Mouse (Mus musculus): ENCODE measurements around the gene Msi2.
A peak's percentile ranks its signal among the peaks of the same experiment; 100 is the strongest.

Gene Msi2

GRCm38 (mm10) chr11:88449180-88449579 lies 269.1 kb downstream of the Msi2 start:
- peak; percentile 54 for DNase-seq (ENCODE audit: low read depth, low spot score)

GRCm38 (mm10) chr11:88448571-88448970 lies 269.7 kb downstream of the Msi2 start:
- DNase-seq (ENCODE audit: low read depth, low spot score) = no peak

GRCm38 (mm10) chr11:88447350-88447749 lies 271.0 kb downstream of the Msi2 start:
- DNase-seq (ENCODE audit: low read depth, low spot score) = no peak

- no peak for DNase-seq (ENCODE audit: low read depth, low spot score)
Measured at GRCm38 (mm10) chr11:88443905-88444304, 274.4 kb downstream of the Msi2 start.

- no peak for DNase-seq (ENCODE audit: low read depth, low spot score)
Measured at GRCm38 (mm10) chr11:88443291-88443690, 275.0 kb downstream of the Msi2 start.

- no peak for DNase-seq (ENCODE audit: low read depth, low spot score)
Measured at GRCm38 (mm10) chr11:88441871-88442740, 276.2 kb downstream of the Msi2 start.

GRCm38 (mm10) chr11:88438659-88439058 lies 279.7 kb downstream of the Msi2 start:
- DNase-seq (ENCODE audit: low read depth, low spot score) = no peak

- no peak for DNase-seq (ENCODE audit: low read depth, low spot score)
Measured at GRCm38 (mm10) chr11:88436596-88436995, 281.7 kb downstream of the Msi2 start.

GRCm38 (mm10) chr11:88435543-88435942 lies 282.8 kb downstream of the Msi2 start:
- peak; percentile 6 for DNase-seq (ENCODE audit: low read depth, low spot score)

- DNase-seq (ENCODE audit: low read depth, low spot score) = no peak
Measured at GRCm38 (mm10) chr11:88431363-88432269, 286.7 kb downstream of the Msi2 start.

- no peak for DNase-seq (ENCODE audit: low read depth, low spot score)
Measured at GRCm38 (mm10) chr11:88430292-88430691, 288.0 kb downstream of the Msi2 start.

- no peak for DNase-seq (ENCODE audit: low read depth, low spot score)
Measured at GRCm38 (mm10) chr11:88429680-88430079, 288.6 kb downstream of the Msi2 start.

GRCm38 (mm10) chr11:88425631-88426101 lies 292.6 kb downstream of the Msi2 start:
- peak; percentile 11 for DNase-seq (ENCODE audit: low read depth, low spot score)

GRCm38 (mm10) chr11:88424034-88424767 lies 294.1 kb downstream of the Msi2 start:
- DNase-seq (ENCODE audit: low read depth, low spot score) = no peak

- peak; percentile 25 for DNase-seq (ENCODE audit: low read depth, low spot score)
Measured at GRCm38 (mm10) chr11:88421057-88421578, 297.2 kb downstream of the Msi2 start.

GRCm38 (mm10) chr11:88419657-88420366 lies 298.5 kb downstream of the Msi2 start:
- DNase-seq (ENCODE audit: low read depth, low spot score) = no peak

- DNase-seq (ENCODE audit: low read depth, low spot score) = no peak
Measured at GRCm38 (mm10) chr11:88419064-88419463, 299.2 kb downstream of the Msi2 start.

- DNase-seq (ENCODE audit: low read depth, low spot score) = no peak
Measured at GRCm38 (mm10) chr11:88414157-88414870, 304.0 kb downstream of the Msi2 start.

GRCm38 (mm10) chr11:88412423-88413094 lies 305.8 kb downstream of the Msi2 start:
- DNase-seq (ENCODE audit: low read depth, low spot score) = peak; percentile 68
